Mouse (Mus musculus) ES-E14 (cell line): ENCODE data around the gene Morn4. TPM values are rescaled to one million over a fixed set of nuclear protein-coding genes. Genes with fewer than 3 reads are reported as not detected.
A peak's percentile ranks its signal among the peaks of the same experiment; 100 is the strongest.

Experiments used
- DNase-seq: peaks from one replicate; pipeline ENCODE4 v3.0.0-alpha.2; 2013; ENCODE audit warnings: low read depth, low spot score
- H3K27ac ChIP-seq: 2 replicates; pipeline ENCODE4 v1.5.1; 2012; ENCODE audit warnings: low read depth, mild to moderate bottlenecking, low read length, moderate library complexity, mixed read lengths; ENCODE audit not compliant: poor library complexity, insufficient read depth, severe bottlenecking
- H3K36me3 ChIP-seq: 2 replicates; pipeline ENCODE4 v1.6.1; 2012; ENCODE audit warnings: mild to moderate bottlenecking, low read length, moderate library complexity, mixed read lengths; ENCODE audit not compliant: control insufficient read depth, poor library complexity, insufficient read depth, severe bottlenecking
- H3K4me1 ChIP-seq, 2 experiments: fragments of 150-350 bp in 1 of 2; sonication (generic) in 1 of 2; 2 replicates each; pipeline ENCODE4 v1.6.1; 2012; ENCODE audit warnings: low read length in 2 of 2, mild to moderate bottlenecking in 1 of 2, mixed read lengths in 1 of 2; ENCODE audit not compliant: control insufficient read depth in 2 of 2, insufficient read depth in 2 of 2, poor library complexity in 1 of 2
- H3K4me3 ChIP-seq, 2 experiments: fragments of 150-350 bp in 1 of 2; sonication (generic) in 1 of 2; 2 replicates each; pipeline ENCODE4 v1.5.1; 2012; ENCODE audit warnings: low read length in 2 of 2, low read depth in 1 of 2, mild to moderate bottlenecking in 1 of 2, mixed read lengths in 1 of 2; ENCODE audit not compliant: insufficient read depth in 1 of 2, poor library complexity in 1 of 2, severe bottlenecking in 1 of 2
- H3K9ac ChIP-seq: 2 replicates; pipeline ENCODE4 v1.6.1; 2012; ENCODE audit warnings: low read depth, mild to moderate bottlenecking, low read length, mixed read lengths; ENCODE audit not compliant: poor library complexity, insufficient read depth, severe bottlenecking
- H3K9me3 ChIP-seq: fragments of 150-350 bp; sonication (generic); 2 replicates; pipeline ENCODE4 v1.6.1; 2012; ENCODE audit warnings: low read depth, mild to moderate bottlenecking, low read length; ENCODE audit not compliant: control insufficient read depth, insufficient read depth
- CHD2 ChIP-seq: IDR thresholded peaks from 2 replicates; pipeline ENCODE4 v1.6.1; 2014; ENCODE audit warnings: mild to moderate bottlenecking, low read depth, low read length, inconsistent platforms
- HCFC1 ChIP-seq: IDR thresholded peaks from 2 replicates; pipeline ENCODE4 v1.6.1; 2012; ENCODE audit warnings: low read length, inconsistent platforms, borderline replicate concordance; ENCODE audit not compliant: insufficient read depth
- MAFK ChIP-seq: IDR thresholded peaks from 2 replicates; pipeline ENCODE4 v1.6.1; 2014; ENCODE audit warnings: mild to moderate bottlenecking, low read depth, low read length, inconsistent platforms; ENCODE audit not compliant: insufficient read depth
- ZC3H11A ChIP-seq: IDR thresholded peaks from 2 replicates; pipeline ENCODE4 v1.6.1; 2012; ENCODE audit warnings: low read depth, mild to moderate bottlenecking, inconsistent platforms, low read length, borderline replicate concordance
- ZNF384 ChIP-seq: IDR thresholded peaks from 2 replicates; pipeline ENCODE4 v1.6.1; 2012; ENCODE audit warnings: low read depth, low read length, inconsistent platforms
- in situ Hi-C, 2 experiments: fragments of 600-800 bp; cut with MboI; formaldehyde crosslinking; loops; one replicate each; pipeline ENCODE4 v1.15.1; 2025; ENCODE audit warnings: low sequenced_read_pairs in 2 of 2, inconsistent platforms in 1 of 2; ENCODE audit not compliant: unreplicated experiment in 2 of 2
- total RNA-seq: library from RNA; depleted of rRNA; stranded (reverse); fragments of 300-350 nt; gene quantifications from 2 replicates; pipeline ENCODE4 v1.2.3, GENCODE M21; 2012

The Morn4 gene
- total RNA-seq, 1 experiment = 3.1 TPM

DNA sequence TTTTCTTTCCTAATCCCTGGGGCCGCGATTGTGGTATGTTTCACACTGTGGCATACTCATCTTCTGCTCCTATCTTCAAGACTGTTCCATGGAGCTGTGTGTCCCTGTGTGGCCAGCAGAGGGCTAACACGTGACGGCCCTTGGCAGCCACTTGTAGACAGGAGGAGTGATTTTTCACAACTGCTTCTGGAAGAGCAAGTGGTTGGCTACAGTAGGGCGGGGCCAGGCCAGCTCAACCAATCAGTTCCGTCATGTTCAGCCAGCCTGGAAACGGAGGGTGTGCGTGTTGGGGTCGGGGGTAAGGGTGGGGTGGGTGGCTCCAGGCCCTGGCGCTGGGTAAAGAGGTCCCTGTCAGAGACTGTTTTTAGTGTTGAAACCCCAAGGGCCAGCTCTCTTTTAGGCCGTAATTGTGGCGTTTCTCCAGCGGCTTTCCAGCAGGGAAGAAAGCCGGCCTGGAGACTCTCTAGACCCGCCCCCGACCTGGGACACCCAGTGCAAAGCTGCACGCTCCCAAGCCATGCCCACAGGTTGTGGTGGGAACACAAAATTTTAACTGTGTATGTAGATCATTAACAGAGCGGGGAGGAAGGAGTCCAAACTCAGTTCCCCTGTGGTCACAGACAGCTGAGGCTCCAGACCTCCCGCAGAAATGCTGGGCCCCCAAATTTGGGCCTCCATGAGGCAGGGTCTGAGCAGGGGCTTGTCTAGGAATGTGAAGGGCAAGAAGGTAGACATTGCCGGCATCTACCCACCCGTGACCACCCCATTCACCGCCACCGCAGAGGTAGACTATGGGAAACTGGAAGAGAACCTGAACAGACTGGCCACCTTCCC lies 40.7 kb downstream of the Morn4 start, which contains the start of gene Hoga1:
Gene Hoga1 (plus strand): TSS at position 342 of the 834 bp plus-strand sequence.
- Histone ChIP-seq H3K27ac (no peak within 1 kb of the TSS), H3K4me3 (peak within 1 kb of the TSS; percentile 35 to 44; a peak in 3 of 4 replicates), H3K36me3 (no peaks in the 10 kb centered on the region), H3K9me3 (no peaks in the 10 kb centered on the region), H3K9ac (no peak within 1 kb of the TSS), H3K4me1 (peaks cover 0 to 1% of the 10 kb centered on the region in 2 experiments; a peak in 2 of 4 replicates)
- DNase-seq = peak; percentile 85
- in situ Hi-C loops = no loop called here
- no peak for TF ChIP-seq ZNF384
- no peak for TF ChIP-seq ZC3H11A

DNA sequence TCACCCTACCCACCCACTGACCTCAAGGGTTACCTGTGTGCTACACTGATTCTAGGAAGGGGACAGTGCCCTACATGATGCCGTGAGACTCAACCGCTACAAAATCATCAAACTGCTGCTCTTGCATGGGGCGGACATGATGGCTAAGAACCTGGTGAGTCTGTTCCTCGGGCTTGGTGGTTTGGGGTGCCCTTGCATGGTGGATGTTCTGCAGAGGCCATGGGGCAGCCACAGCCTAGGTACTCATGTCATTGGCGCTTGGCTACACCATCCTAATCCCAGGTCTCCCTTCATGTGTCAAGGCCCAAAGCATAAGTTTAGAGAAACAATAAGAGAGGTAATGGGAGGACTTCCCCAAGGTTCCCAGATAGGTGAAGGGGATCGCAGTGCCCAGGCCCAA lies 42.2 kb downstream of the Morn4 start:
- no peak overlapping the region for H3K4me3 ChIP-seq
- peaks cover 1 to 2% of the 10 kb centered on the region in 2 experiments; a peak in 3 of 4 replicates for H3K4me1 ChIP-seq
- no peak overlapping the region for H3K27ac ChIP-seq
- no peak for DNase-seq
- no peaks in the 10 kb centered on the region for H3K9me3 ChIP-seq
- H3K36me3 ChIP-seq = no peaks in the 10 kb centered on the region
- H3K9ac ChIP-seq = no peak overlapping the region
- in situ Hi-C loops = no loop called here
- TF ChIP-seq HCFC1 = no peak
- TF ChIP-seq ZNF384 = no peak
- no peak for TF ChIP-seq MAFK
- no peak for TF ChIP-seq CHD2

DNA sequence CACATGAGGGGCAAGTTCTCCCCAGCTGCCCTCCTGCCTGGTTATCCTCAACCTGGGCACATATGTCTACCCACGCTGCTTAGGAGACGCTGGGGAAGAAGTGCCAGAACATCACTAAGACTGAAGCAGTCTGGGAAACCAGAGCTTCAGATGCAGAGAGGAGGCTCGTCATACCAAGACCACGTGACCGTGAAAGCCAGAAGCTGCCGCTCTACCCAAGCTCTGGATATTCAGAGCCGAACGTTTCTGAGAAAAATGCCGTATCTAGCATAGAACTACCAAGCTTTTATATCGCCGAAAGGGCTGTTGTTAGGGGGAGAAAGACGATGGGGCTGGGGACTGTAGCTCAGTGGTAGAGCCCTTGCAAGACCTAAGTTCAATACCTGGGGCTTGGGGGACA lies 47.8 kb downstream of the Morn4 start:
- H3K36me3 ChIP-seq = no peaks in the 10 kb centered on the region
- no peak overlapping the region for H3K4me3 ChIP-seq
- DNase-seq = no peak
- in situ Hi-C loops = no loop called here
- no peak overlapping the region for H3K9ac ChIP-seq
- TF ChIP-seq HCFC1 = no peak
- no peak for TF ChIP-seq ZC3H11A
- TF ChIP-seq ZNF384 = no peak
- no peak for TF ChIP-seq MAFK
- no peak for TF ChIP-seq CHD2
- H3K9me3 ChIP-seq = no peaks in the 10 kb centered on the region
- H3K4me1 ChIP-seq = peaks cover 0 to 16% of the 10 kb centered on the region in 2 experiments; a peak in 2 of 4 replicates
- no peak overlapping the region for H3K27ac ChIP-seq

DNA sequence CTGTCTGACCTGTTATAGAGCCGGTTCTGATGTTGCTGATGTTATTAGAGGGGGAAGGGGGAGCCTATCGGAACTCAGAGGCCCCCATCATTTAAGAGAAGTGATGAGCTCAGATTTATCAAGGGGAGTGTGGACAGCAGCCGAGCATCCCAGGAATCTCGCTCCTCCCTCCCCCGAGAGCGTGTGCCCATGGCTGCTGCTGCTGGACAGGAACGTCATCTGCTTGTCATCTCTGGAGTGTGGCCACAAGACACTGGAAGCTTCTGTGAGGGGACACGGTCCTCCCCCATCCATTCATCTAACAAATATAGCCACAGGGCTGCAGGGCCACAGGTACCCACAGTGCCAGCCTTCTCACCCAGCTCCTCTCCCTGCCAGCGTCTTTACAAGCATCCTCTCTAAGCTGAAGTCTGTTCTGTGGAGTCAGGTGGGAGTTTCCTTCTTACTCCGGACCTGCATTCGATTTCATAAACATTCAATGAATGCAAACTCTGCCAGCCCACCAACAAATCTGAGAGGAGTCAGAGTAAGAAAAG lies 48.9 kb downstream of the Morn4 start:
- Histone ChIP-seq H3K4me1 (peaks cover 0 to 16% of the 10 kb centered on the region in 2 experiments; a peak in 2 of 4 replicates), H3K4me3 (no peak overlapping the region), H3K9ac (no peak overlapping the region), H3K36me3 (no peaks in the 10 kb centered on the region), H3K9me3 (no peaks in the 10 kb centered on the region), H3K27ac (no peak overlapping the region)
- no peak for DNase-seq
- in situ Hi-C loops = no loop called here
- no peak for TF ChIP-seq CHD2
- no peak for TF ChIP-seq ZNF384
- TF ChIP-seq ZC3H11A = no peak
- TF ChIP-seq HCFC1 = no peak
- TF ChIP-seq MAFK = no peak
